ENCODE assay signal across 8 mouse cellular contexts in genomic region chr12:69653973-69654372, GRCm38 (mm10). TPM values are rescaled to one million over a fixed set of nuclear protein-coding genes. Genes with fewer than 3 reads are reported as not detected.
A peak's percentile ranks its signal among the peaks of the same experiment; 100 is the strongest.
DNase-seq lines count a peak whose midpoint lies in the region; ATAC-seq and TF ChIP-seq lines count a peak whose summit lies in the region.
"Not testable (repeated sequence)": the region's sequence is repeated elsewhere in the genome, so short reads cannot be mapped to it uniquely, and the experiment has no call there.

No protein-coding gene starts in this region.

- not testable (repeated sequence) for H3K36me3 ChIP-seq in MEL (ENCODE audit: control insufficient read depth in 1 of 2, insufficient read depth in 2 of 2, low read length in 2 of 2); lung, embryonic 16.5 days (ENCODE audit: control insufficient read depth, insufficient read depth, low read length)
- peaks cover 19% of the 10 kb centered on the region for H3K36me3 ChIP-seq in forebrain, embryonic 15.5 days
- peaks cover 19% of the 10 kb centered on the region for H3K36me3 ChIP-seq in hindbrain, embryonic 12.5 days

- DNase-seq in MEL (ENCODE audit: low read depth, low spot score): peak; percentile 51
- DNase-seq in embryo, embryonic 11 days: peak; percentile 13
- DNase-seq in large intestine, adult 2 months (ENCODE audit: low read depth, low spot score): peak; percentile 14
- DNase-seq in neural tube, embryonic 10.5 days (ENCODE audit: extremely low spot score, low spot score): peak; percentile 38
- peak; percentile 17 for DNase-seq in yolk sac, embryonic 10.5 days (ENCODE audit: low spot score)

- TF ChIP-seq RAD21 in MEL (IDR thresholded peaks at IDR 0.05; ENCODE audit: low read depth, low read length): not testable (repeated sequence)

- not testable (repeated sequence) for H3K27me3 ChIP-seq in MEL (ENCODE audit: control insufficient read depth in 1 of 2, insufficient read depth in 2 of 2, low read length in 2 of 2); forebrain, embryonic 15.5 days; hindbrain, embryonic 12.5 days; lung, embryonic 16.5 days (ENCODE audit: control insufficient read depth, insufficient read depth, low read depth, low read length)

- H3K27ac ChIP-seq in MEL (ENCODE audit: control insufficient read depth, low read depth, low read length); forebrain, embryonic 15.5 days (replicated peaks); hindbrain, embryonic 12.5 days; lung, embryonic 16.5 days (ENCODE audit: low read length): not testable (repeated sequence)

- H3K9me3 ChIP-seq in MEL (replicated peaks; ENCODE audit: insufficient read depth, low read length); forebrain, embryonic 15.5 days; hindbrain, embryonic 12.5 days (replicated peaks); lung, embryonic 16.5 days (ENCODE audit: control insufficient read depth, low read length): not testable (repeated sequence)

- not testable (repeated sequence) for TF ChIP-seq EP300 in MEL (IDR thresholded peaks at IDR 0.05; ENCODE audit: low read depth in 1 of 2, low read length in 2 of 2)

- H3K4me2 ChIP-seq in forebrain, embryonic 15.5 days (replicated peaks); hindbrain, embryonic 12.5 days (replicated peaks); lung, embryonic 16.5 days (ENCODE audit: low read depth, low read length): not testable (repeated sequence)

- not testable (repeated sequence) for TF ChIP-seq CTCF in MEL (IDR thresholded peaks at IDR 0.05 in 2 of 3, conservative IDR thresholded peaks at IDR 0.05 in 1 of 3; ENCODE audit: control insufficient read depth in 1 of 3, insufficient read depth in 1 of 3, low read depth in 2 of 3, low read length in 3 of 3, poor library complexity in 1 of 3, severe bottlenecking in 1 of 3)

- not testable (repeated sequence) for TF ChIP-seq POLR2A in MEL (IDR thresholded peaks at IDR 0.05; ENCODE audit: control insufficient read depth in 1 of 2, insufficient read depth in 1 of 2, low read depth in 1 of 2, low read length in 2 of 2, poor library complexity in 1 of 2)

- H3K9ac ChIP-seq in MEL (ENCODE audit: control insufficient read depth, low read depth, low read length, poor library complexity, severe bottlenecking); forebrain, embryonic 15.5 days (replicated peaks); hindbrain, embryonic 12.5 days; lung, embryonic 16.5 days (ENCODE audit: low read length): not testable (repeated sequence)

- H3K79me2 ChIP-seq in MEL (ENCODE audit: control insufficient read depth, insufficient read depth, low read length, poor library complexity): not testable (repeated sequence)

- H3K4me3 ChIP-seq in MEL (ENCODE audit: control insufficient read depth in 1 of 2, insufficient read depth in 1 of 2, low read depth in 2 of 2, low read length in 2 of 2); forebrain, embryonic 15.5 days; hindbrain, embryonic 12.5 days; lung, embryonic 16.5 days (ENCODE audit: low read length): not testable (repeated sequence)

- not testable (repeated sequence) for H3K4me1 ChIP-seq in MEL (ENCODE audit: control insufficient read depth in 1 of 2, insufficient read depth in 2 of 2, low read length in 2 of 2); forebrain, embryonic 15.5 days; hindbrain, embryonic 12.5 days; lung, embryonic 16.5 days (replicated peaks; ENCODE audit: control insufficient read depth, insufficient read depth, low read length)

- ATAC-seq in forebrain, embryonic 15.5 days (replicated peaks): peak; percentile 85
- ATAC-seq in hindbrain, embryonic 12.5 days (ENCODE audit: low FRiP score): peak; percentile 89
- ATAC-seq in lung, embryonic 16.5 days (ENCODE audit: low read depth): peak; percentile 83

TF ChIP-seq in MEL, 35 proteins besides CTCF, POLR2A, EP300 and RAD21:
- TF ChIP-seq TAL1 (IDR thresholded peaks at IDR 0.05; ENCODE audit: low read length): peak; percentile 8; the same call in 1 of the 2 replicates
TF ChIP-seq in MEL: peak in this region for 1; not testable (repeated sequence) for 34.

RNA-seq across cellular contexts. Expression of gene Sos2, which starts 27.7 kb away (rescaled TPM):
- 9.8 and 10.8 TPM in 2 replicates for total RNA-seq in MEL (2012; rRNA removed)
- polyA plus RNA-seq in MEL (2012; ENCODE audit: insufficient read depth in 1 of 2, insufficient read length in 2 of 2, low read depth in 1 of 2, low replicate concordance in 2 of 2, missing spikeins in 1 of 2): 10 to 100 TPM in 1 of 2 experiments, not detected in 1; 17.8 TPM
- polyA plus RNA-seq in forebrain, embryonic 15.5 days (2015; fragmentation: Nextera tagmentation; extraction: Ambion mirVana): 10.3 and 11.2 TPM in 2 replicates
- polyA plus RNA-seq in hindbrain, embryonic 12.5 days (2016; fragmentation: Nextera tagmentation; extraction: Ambion mirVana): 10.4 and 12.1 TPM in 2 replicates
- polyA plus RNA-seq in large intestine, adult 2 months (2012; rRNA removed): 11.3 and 16.9 TPM in 2 replicates
- 9.2 and 9.3 TPM in 2 replicates for polyA plus RNA-seq in lung, embryonic 16.5 days (2015; fragmentation: Nextera tagmentation; extraction: Ambion mirVana)
